Mouse (Mus musculus) testis, adult 2 months (tissue): ENCODE measurements around the gene Fbxo27.

ENCODE experiments used
- CTCF ChIP-seq: fragments of 200-500 bp; IDR thresholded peaks from 2 replicates; pipeline ENCODE4 v1.5.1; 2012; ENCODE audit warnings: low read depth, mild to moderate bottlenecking, inconsistent platforms, low read length, moderate library complexity; ENCODE audit not compliant: control insufficient read depth, insufficient read depth, insufficient replicate concordance
- POLR2A ChIP-seq: fragments of 200-500 bp; IDR thresholded peaks from 2 replicates; pipeline ENCODE4 v1.6.1; 2012; ENCODE audit warnings: low read depth, mild to moderate bottlenecking, inconsistent platforms, low read length, moderate library complexity; ENCODE audit not compliant: control insufficient read depth

DNA sequence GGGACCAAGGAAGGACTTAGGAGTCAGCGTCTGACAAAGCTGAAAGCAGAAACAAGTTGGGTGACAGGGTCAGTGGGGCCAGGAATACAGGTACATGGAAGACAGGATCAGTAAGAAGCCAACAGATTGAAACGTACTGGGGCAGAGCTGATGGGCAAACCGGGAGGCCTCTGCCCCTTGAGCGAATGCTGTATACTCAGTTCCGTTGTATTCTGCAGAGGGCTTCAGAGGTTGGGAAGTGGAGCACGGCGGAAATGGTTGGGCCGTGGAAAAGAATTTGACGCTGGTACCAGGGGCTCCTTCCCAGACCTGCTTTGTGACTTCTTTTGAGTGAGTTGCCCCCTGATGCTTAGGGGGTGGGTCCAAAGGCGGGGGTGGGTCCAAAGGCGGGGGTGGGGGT lies 40.6 kb downstream of the Fbxo27 start:
- TF ChIP-seq POLR2A, result no peak
- no peak for TF ChIP-seq CTCF
